Mouse (Mus musculus) forebrain, embryonic 16.5 days (tissue): ENCODE measurements around the gene Smcp. TPM values are rescaled to one million over a fixed set of nuclear protein-coding genes. Genes with fewer than 3 reads are reported as not detected.

Experiments
- ATAC-seq: fragments of 200-750 bp; cut with Nextera tagmentation; 2 replicates; pipeline ENCODE4 v1.8.0; 2017; ENCODE audit warnings: mild to moderate bottlenecking, moderate library complexity
- H3K27ac ChIP-seq: fragments of 300-500 bp; sonication (generic); 2 replicates; pipeline ENCODE4 v1.5.1; 2014; ENCODE audit warnings: low read length, control low read depth
- H3K27me3 ChIP-seq: fragments of 300-500 bp; sonication (generic); replicated peaks from 2 replicates; pipeline ENCODE4 v1.6.1; 2014; ENCODE audit warnings: low read length; ENCODE audit not compliant: control insufficient read depth, insufficient read depth
- H3K36me3 ChIP-seq: fragments of 300-500 bp; sonication (generic); 2 replicates; pipeline ENCODE4 v1.6.1; 2014; ENCODE audit not compliant: control insufficient read depth, insufficient read depth
- H3K4me1 ChIP-seq: fragments of 300-500 bp; sonication (generic); replicated peaks from 2 replicates; pipeline ENCODE4 v1.6.1; 2014; ENCODE audit warnings: low read length; ENCODE audit not compliant: control insufficient read depth, insufficient read depth
- H3K4me2 ChIP-seq: fragments of 300-500 bp; sonication (generic); 2 replicates; pipeline ENCODE4 v1.6.1; 2014; ENCODE audit warnings: mild to moderate bottlenecking, low read length, control low read depth
- H3K4me3 ChIP-seq: fragments of 300-500 bp; sonication (generic); replicated peaks from 2 replicates; pipeline ENCODE4 v1.5.1; 2014; ENCODE audit warnings: mild to moderate bottlenecking, low read length, control low read depth
- H3K9ac ChIP-seq: fragments of 300-500 bp; sonication (generic); replicated peaks from 2 replicates; pipeline ENCODE4 v1.6.1; 2014; ENCODE audit warnings: low read depth, low read length, control low read depth
- H3K9me3 ChIP-seq: fragments of 300-500 bp; sonication (generic); 2 replicates; pipeline ENCODE4 v1.6.1; 2016; ENCODE audit warnings: low read length; ENCODE audit not compliant: control insufficient read depth
- WGBS: fragments of 180-500 bp; shearing (Covaris S2); extraction: QIAGEN DNeasy Blood & Tissue Kit; methylation state at CpG from one replicate; pipeline ENCODE4 v1.1.7; 2014; 5-methylcytosine and 5-hydroxymethylcytosine counted together
- polyA plus RNA-seq: library from polyadenylated mRNA; unstranded; fragments of >200 nt; fragmentation: Nextera tagmentation; extraction: Ambion mirVana; gene quantifications from 2 replicates; pipeline ENCODE4 v1.2.1, GENCODE M21; 2015

Smcp gene
- polyA plus RNA-seq, 1 experiment from 2014 or later = not detected

DNA sequence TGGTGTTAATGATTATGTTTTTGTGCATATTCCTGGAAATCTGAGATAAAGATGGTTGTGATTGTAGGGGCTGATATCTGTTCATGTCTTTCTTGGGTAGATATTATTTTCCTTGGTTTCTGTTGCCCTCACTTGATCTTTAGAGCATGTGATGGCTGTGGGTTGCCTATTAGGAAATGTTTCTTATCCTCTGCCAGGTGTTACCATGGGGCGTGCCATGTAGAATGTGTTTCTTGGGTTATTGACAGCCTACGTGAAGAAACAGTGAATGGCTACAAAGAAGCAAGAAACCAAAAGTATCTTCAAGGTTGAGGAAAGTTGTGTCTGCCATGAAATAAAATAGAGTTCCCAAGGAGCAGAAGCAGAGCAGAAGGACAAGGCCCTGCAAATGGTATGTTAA, 9.6 kb upstream of the Smcp start:
- WGBS = 91% methylated on average over 2 of the region's 2 CpGs
- H3K4me3 ChIP-seq = no peak overlapping the region
- no peak overlapping the region for H3K27ac ChIP-seq
- H3K27me3 ChIP-seq = no peaks in the 10 kb centered on the region
- no peaks in the 10 kb centered on the region for H3K36me3 ChIP-seq
- no peaks in the 10 kb centered on the region for H3K4me1 ChIP-seq
- H3K4me2 ChIP-seq = no peak overlapping the region
- no peaks in the 10 kb centered on the region; the same call in 1 of the 2 replicates for H3K9me3 ChIP-seq
- ATAC-seq = no peak
- H3K9ac ChIP-seq = no peak overlapping the region

GRCm38 (mm10) chr3:92587190-92587589, 1.6 kb downstream of the Smcp start:
- Histone ChIP-seq H3K4me2 (no peak overlapping the region), H3K4me1 (no peaks in the 10 kb centered on the region), H3K9me3 (no peaks in the 10 kb centered on the region), H3K36me3 (no peaks in the 10 kb centered on the region), H3K27me3 (no peaks in the 10 kb centered on the region), H3K4me3 (no peak overlapping the region), H3K9ac (no peak overlapping the region), H3K27ac (no peak overlapping the region)
- 93% methylated on average over 3 of the region's 3 CpGs for WGBS
- ATAC-seq = no peak

- no peak for ATAC-seq
- Histone ChIP-seq H3K4me1 (no peaks in the 10 kb centered on the region), H3K4me2 (no peak overlapping the region), H3K9ac (no peak overlapping the region), H3K27ac (no peak overlapping the region), H3K9me3 (no peaks in the 10 kb centered on the region), H3K36me3 (no peaks in the 10 kb centered on the region), H3K27me3 (no peaks in the 10 kb centered on the region), H3K4me3 (no peak overlapping the region)
- 76% methylated on average over 1 of the region's 1 CpGs for WGBS
Observed at GRCm38 (mm10) chr3:92585055-92585454, 3.7 kb downstream of the Smcp start.

DNA sequence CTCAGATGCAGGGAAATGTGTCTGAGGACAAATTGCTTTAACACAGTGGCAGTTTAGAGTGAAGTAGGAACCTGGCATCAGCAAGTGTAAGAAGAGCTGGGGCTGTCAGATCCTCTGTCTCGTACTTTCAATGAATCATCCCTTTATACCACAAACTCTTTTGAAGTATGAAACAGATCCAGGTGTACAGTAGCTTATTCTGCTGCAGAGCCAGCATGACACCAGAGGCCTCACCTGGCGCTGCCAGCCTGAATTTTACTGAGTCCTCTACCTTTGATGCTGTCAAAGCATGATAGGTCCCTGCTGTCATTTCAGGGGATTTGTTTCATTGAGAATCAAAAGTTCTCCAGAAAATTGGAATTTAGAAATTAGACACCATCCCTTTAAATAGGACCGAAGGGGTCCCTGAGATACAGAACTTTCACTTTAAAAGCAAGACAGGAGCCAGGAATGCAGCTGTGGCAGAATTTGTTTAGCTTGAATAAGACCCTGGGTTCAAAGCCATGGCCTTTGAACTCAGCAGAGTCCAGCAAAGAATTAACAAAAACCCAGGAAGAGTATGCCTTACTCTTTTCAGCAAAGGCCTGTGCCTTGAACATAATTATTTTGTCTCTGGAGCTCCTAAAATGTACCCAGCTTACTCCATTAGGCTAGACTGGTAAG, 5.5 kb downstream of the Smcp start:
- Histone ChIP-seq H3K27me3 (no peaks in the 10 kb centered on the region), H3K4me1 (no peaks in the 10 kb centered on the region), H3K27ac (no peak overlapping the region), H3K9me3 (no peaks in the 10 kb centered on the region), H3K9ac (no peak overlapping the region), H3K4me2 (no peak overlapping the region), H3K36me3 (no peaks in the 10 kb centered on the region), H3K4me3 (no peak overlapping the region)
- no peak for ATAC-seq
- WGBS = 59% methylated on average over 3 of the region's 3 CpGs

DNA sequence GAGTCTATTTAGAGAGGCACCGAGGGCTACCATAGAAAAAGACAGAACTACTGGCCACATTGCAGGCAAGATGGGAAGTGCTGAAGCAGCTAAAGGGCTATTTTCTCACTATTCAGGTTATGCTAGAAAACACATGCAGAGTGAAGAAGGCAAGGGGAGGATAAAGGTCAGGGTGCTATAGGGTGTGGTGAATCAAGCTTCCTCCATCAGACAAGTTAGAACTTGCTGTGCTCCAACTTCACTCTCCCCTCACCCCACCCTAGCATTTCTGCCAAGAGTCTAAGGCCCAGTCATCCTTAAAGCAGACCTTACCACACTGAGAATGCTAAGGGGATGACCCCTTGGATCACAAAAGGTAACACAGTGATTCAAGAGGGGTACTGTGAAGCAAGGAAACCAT, 9.3 kb downstream of the Smcp start:
- H3K4me2 ChIP-seq = no peak overlapping the region
- H3K9me3 ChIP-seq = no peaks in the 10 kb centered on the region
- no peaks in the 10 kb centered on the region for H3K36me3 ChIP-seq
- H3K4me3 ChIP-seq = no peak overlapping the region
- ATAC-seq = no peak
- no peaks in the 10 kb centered on the region for H3K4me1 ChIP-seq
- no peak overlapping the region for H3K27ac ChIP-seq
- H3K9ac ChIP-seq = no peak overlapping the region
- H3K27me3 ChIP-seq = no peaks in the 10 kb centered on the region
- WGBS = 69% methylated on average over 1 of the region's 1 CpGs

GRCm38 (mm10) chr3:92578652-92579413, 10.0 kb downstream of the Smcp start:
- Histone ChIP-seq H3K27ac (no peak overlapping the region), H3K4me1 (no peaks in the 10 kb centered on the region), H3K27me3 (no peaks in the 10 kb centered on the region), H3K9me3 (no peaks in the 10 kb centered on the region), H3K9ac (no peak overlapping the region), H3K4me3 (no peak overlapping the region), H3K4me2 (no peak overlapping the region), H3K36me3 (no peaks in the 10 kb centered on the region)
- no peak for ATAC-seq
- WGBS = 69% methylated on average over 4 of the region's 4 CpGs

DNA sequence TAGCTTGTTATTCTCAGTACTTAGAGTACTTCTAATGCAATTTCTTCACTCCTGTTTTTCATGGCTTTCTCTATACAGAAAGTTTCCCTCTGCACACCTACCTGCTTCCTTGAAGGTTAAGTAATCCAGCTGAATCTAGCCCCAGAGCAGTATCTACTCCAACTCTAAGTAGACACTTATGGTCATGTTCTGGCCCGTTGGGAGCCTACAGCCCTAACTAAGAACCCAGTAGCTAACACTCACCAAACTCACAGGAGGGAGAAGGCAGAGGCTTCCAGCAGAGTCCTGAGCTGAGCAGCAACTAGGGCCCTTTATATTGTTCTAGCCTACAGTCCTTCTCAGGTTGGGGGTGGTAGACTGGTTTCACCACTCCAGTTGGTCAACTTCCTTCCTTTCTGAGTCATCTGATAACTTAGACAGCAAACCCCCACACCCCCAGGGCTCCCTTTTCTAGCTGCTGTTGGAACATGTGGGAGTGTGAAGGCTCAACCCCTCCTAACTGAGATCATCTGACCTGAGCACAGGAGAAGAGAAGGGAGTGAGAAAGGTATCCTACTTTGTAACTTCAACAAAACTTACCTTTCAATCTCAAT, 15.3 kb downstream of the Smcp start, which contains the start of gene Ivl:
Ivl (minus strand) TSS at position 287 of the 593 bp plus-strand sequence.
- no peak for ATAC-seq
- Histone ChIP-seq H3K27me3 (no peaks in the 10 kb centered on the region), H3K4me2 (no peak within 1 kb of the TSS), H3K4me1 (no peaks in the 10 kb centered on the region), H3K9ac (no peak within 1 kb of the TSS), H3K4me3 (no peak within 1 kb of the TSS), H3K27ac (no peak within 1 kb of the TSS), H3K9me3 (no peaks in the 10 kb centered on the region), H3K36me3 (no peaks in the 10 kb centered on the region)
- 89% methylated on average over 1 of the region's 1 CpGs for WGBS

DNA sequence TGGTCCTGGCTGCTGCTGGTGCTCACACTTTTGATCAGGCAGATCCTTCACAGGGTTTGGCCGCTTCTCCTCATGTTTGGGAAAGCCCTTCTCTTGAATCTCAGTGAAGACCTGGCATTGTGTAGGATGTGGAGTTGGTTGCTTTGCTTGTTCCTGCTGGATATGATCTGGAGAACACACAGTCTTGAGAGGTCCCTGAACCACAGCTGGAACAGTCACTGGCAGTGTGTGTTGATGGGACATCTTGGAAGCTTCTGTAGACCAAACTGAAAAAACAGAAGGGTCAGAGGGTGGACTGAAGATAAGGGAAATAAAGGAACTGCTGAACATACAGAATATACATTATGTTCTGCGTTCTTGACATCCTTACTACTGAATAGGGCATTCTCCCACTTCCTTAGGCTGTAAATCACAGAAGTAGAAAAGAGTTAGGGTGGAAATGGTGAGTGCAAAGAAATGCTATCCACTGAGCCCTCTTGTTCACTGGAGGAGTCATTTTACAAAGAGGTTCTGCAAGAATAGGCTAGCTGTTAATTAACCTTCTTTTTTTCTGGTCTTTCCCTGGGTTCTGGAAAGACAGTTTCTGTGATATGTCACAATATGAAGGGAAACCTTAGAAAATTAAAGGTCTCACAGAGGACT, 16.2 kb downstream of the Smcp start:
- Histone ChIP-seq H3K36me3 (no peaks in the 10 kb centered on the region), H3K4me2 (no peak overlapping the region), H3K9ac (no peak overlapping the region), H3K4me3 (no peak overlapping the region), H3K27me3 (no peaks in the 10 kb centered on the region), H3K27ac (no peak overlapping the region), H3K9me3 (no peaks in the 10 kb centered on the region), H3K4me1 (no peaks in the 10 kb centered on the region)
- no peak for ATAC-seq
- WGBS = 63% methylated on average over 2 of the region's 2 CpGs

DNA sequence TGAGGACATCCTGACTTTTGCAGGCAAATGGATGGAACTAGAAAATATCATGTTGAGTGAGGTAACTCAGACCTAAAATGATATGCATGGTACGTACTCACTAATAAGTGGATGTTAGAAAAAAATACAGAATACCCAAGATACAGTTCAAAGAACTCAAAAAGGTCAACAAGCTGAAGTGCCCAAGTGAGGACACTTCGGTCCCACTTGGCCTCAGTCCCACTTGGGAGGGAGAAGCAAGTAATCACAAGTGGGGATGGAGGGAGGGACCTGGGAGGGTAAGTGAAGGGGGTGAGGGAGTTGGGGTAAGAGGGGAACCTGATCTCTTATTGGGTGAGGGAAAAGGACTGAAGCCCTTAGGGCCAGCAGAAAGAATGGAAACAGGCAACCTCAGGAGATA, 20.0 kb downstream of the Smcp start:
- ATAC-seq = no peak
- 92% methylated on average over 2 of the region's 2 CpGs for WGBS
- Histone ChIP-seq H3K27me3 (no peaks in the 10 kb centered on the region), H3K27ac (no peak overlapping the region), H3K36me3 (no peaks in the 10 kb centered on the region), H3K4me2 (no peak overlapping the region), H3K4me1 (no peaks in the 10 kb centered on the region), H3K9ac (no peak overlapping the region), H3K4me3 (no peak overlapping the region), H3K9me3 (no peaks in the 10 kb centered on the region)
